Mouse (Mus musculus): ENCODE measurements at regions not wholly inside any gene's neighbourhood (a gene's known extent, or its start where the extent isn't known, plus 50 kb on each side); places are given as distances from the start of the nearest gene placed in this dataset.

GRCm38 (mm10) chr4:81742536-81743459 lies 300.2 kb upstream of the Mpdz start:
- 80% methylated on average over 4 of the region's 4 CpGs for WGBS
- H3K27me3 ChIP-seq (ENCODE audit: control insufficient read depth, insufficient read depth, low read length) = no peaks in the 10 kb centered on the region
- H3K9ac ChIP-seq (ENCODE audit: low read depth, low read length) = no peak overlapping the region

GRCm38 (mm10) chr4:81734391-81734790 lies 291.8 kb upstream of the Mpdz start:
- TF ChIP-seq CTCF (IDR thresholded peaks at IDR 0.05; ENCODE audit: low read depth, low read length) = no peak
- TF ChIP-seq POLR2A (IDR thresholded peaks at IDR 0.05; ENCODE audit: extremely low read depth, insufficient read depth, low read length) = no peak
- 60% methylated on average over 2 of the region's 2 CpGs for WGBS
- Histone ChIP-seq H3K79me2 (ENCODE audit: control insufficient read depth, insufficient read depth, low read length) (no peaks in the 10 kb centered on the region), H3K4me3 (ENCODE audit: insufficient read depth, low read depth, low read length) (no peak overlapping the region), H3K36me3 (ENCODE audit: control insufficient read depth, insufficient read depth, low read length) (no peaks in the 10 kb centered on the region), H3K27me3 (ENCODE audit: control insufficient read depth, insufficient read depth, low read length) (no peaks in the 10 kb centered on the region), H3K4me1 (ENCODE audit: control insufficient read depth, insufficient read depth, low read length) (peaks cover 6% of the 10 kb centered on the region; the same call in 1 of the 2 replicates), H3K27ac (replicated peaks; ENCODE audit: insufficient read depth, low read depth, low read length) (no peak overlapping the region), H3K9ac (ENCODE audit: low read depth, low read length) (no peak overlapping the region)
- DNase-seq (ENCODE audit: extremely low read depth, low read depth, low spot score) = peak; percentile 85

More at GRCm38 (mm10) chr4:81742536-81743459, 300.2 kb upstream of the Mpdz start:
- H3K27ac ChIP-seq (replicated peaks; ENCODE audit: insufficient read depth, low read depth, low read length) = no peak overlapping the region
- DNase-seq (ENCODE audit: extremely low read depth, low read depth, low spot score) = peak; percentile 65
- H3K79me2 ChIP-seq (ENCODE audit: control insufficient read depth, insufficient read depth, low read length) = no peaks in the 10 kb centered on the region
- H3K4me1 ChIP-seq (ENCODE audit: control insufficient read depth, insufficient read depth, low read length) = no peaks in the 10 kb centered on the region
- TF ChIP-seq CTCF (IDR thresholded peaks at IDR 0.05; ENCODE audit: low read depth, low read length) (no peak), POLR2A (IDR thresholded peaks at IDR 0.05; ENCODE audit: extremely low read depth, insufficient read depth, low read length) (no peak)
- H3K36me3 ChIP-seq (ENCODE audit: control insufficient read depth, insufficient read depth, low read length) = no peaks in the 10 kb centered on the region
- no peak overlapping the region for H3K4me3 ChIP-seq (ENCODE audit: insufficient read depth, low read depth, low read length)

GRCm38 (mm10) chr4:81730386-81730785 lies 287.8 kb upstream of the Mpdz start:
- 25% methylated on average over 2 of the region's 2 CpGs for WGBS
- no peaks in the 10 kb centered on the region for H3K79me2 ChIP-seq (ENCODE audit: control insufficient read depth, insufficient read depth, low read length)
- peak; percentile 74 for DNase-seq (ENCODE audit: extremely low read depth, low read depth, low spot score)

GRCm38 (mm10) chr4:81728961-81729360 lies 286.3 kb upstream of the Mpdz start:
- DNase-seq (ENCODE audit: extremely low read depth, low read depth, low spot score) = no peak
- no peaks in the 10 kb centered on the region for H3K36me3 ChIP-seq (ENCODE audit: control insufficient read depth, insufficient read depth, low read length)
- H3K4me1 ChIP-seq (ENCODE audit: control insufficient read depth, insufficient read depth, low read length) = peaks cover 3% of the 10 kb centered on the region; the same call in 1 of the 2 replicates
- no peak overlapping the region for H3K27ac ChIP-seq (replicated peaks; ENCODE audit: insufficient read depth, low read depth, low read length)
- no peak for TF ChIP-seq CTCF (IDR thresholded peaks at IDR 0.05; ENCODE audit: low read depth, low read length)
- no peaks in the 10 kb centered on the region for H3K27me3 ChIP-seq (ENCODE audit: control insufficient read depth, insufficient read depth, low read length)
- H3K4me3 ChIP-seq (ENCODE audit: insufficient read depth, low read depth, low read length) = no peak overlapping the region
- H3K79me2 ChIP-seq (ENCODE audit: control insufficient read depth, insufficient read depth, low read length) = no peaks in the 10 kb centered on the region
- WGBS = 93% methylated on average over 3 of the region's 3 CpGs
- H3K9ac ChIP-seq (ENCODE audit: low read depth, low read length) = no peak overlapping the region

More at GRCm38 (mm10) chr4:81730386-81730785, 287.8 kb upstream of the Mpdz start:
- H3K4me1 ChIP-seq (ENCODE audit: control insufficient read depth, insufficient read depth, low read length) = peaks cover 6% of the 10 kb centered on the region; the same call in 1 of the 2 replicates
- no peaks in the 10 kb centered on the region for H3K27me3 ChIP-seq (ENCODE audit: control insufficient read depth, insufficient read depth, low read length)
- H3K9ac ChIP-seq (ENCODE audit: low read depth, low read length) = no peak overlapping the region
- no peak overlapping the region for H3K4me3 ChIP-seq (ENCODE audit: insufficient read depth, low read depth, low read length)
- H3K27ac ChIP-seq (replicated peaks; ENCODE audit: insufficient read depth, low read depth, low read length) = no peak overlapping the region
- no peaks in the 10 kb centered on the region for H3K36me3 ChIP-seq (ENCODE audit: control insufficient read depth, insufficient read depth, low read length)
- TF ChIP-seq POLR2A (IDR thresholded peaks at IDR 0.05; ENCODE audit: extremely low read depth, insufficient read depth, low read length) = no peak
- TF ChIP-seq CTCF (IDR thresholded peaks at IDR 0.05; ENCODE audit: low read depth, low read length) = no peak

- TF ChIP-seq CTCF (IDR thresholded peaks at IDR 0.05; ENCODE audit: low read depth, low read length) (no peak), POLR2A (IDR thresholded peaks at IDR 0.05; ENCODE audit: extremely low read depth, insufficient read depth, low read length) (no peak)
- no peak for DNase-seq (ENCODE audit: extremely low read depth, low read depth, low spot score)
- WGBS = 79% methylated on average over 12 of the region's 12 CpGs
Observed at GRCm38 (mm10) chr4:81727735-81728581, 285.3 kb upstream of the Mpdz start.

More at GRCm38 (mm10) chr4:81727735-81728581, 285.3 kb upstream of the Mpdz start:
- Histone ChIP-seq H3K4me1 (ENCODE audit: control insufficient read depth, insufficient read depth, low read length) (peaks cover 3% of the 10 kb centered on the region; the same call in 1 of the 2 replicates), H3K4me3 (ENCODE audit: insufficient read depth, low read depth, low read length) (no peak overlapping the region), H3K27me3 (ENCODE audit: control insufficient read depth, insufficient read depth, low read length) (no peaks in the 10 kb centered on the region), H3K9ac (ENCODE audit: low read depth, low read length) (no peak overlapping the region), H3K36me3 (ENCODE audit: control insufficient read depth, insufficient read depth, low read length) (no peaks in the 10 kb centered on the region), H3K79me2 (ENCODE audit: control insufficient read depth, insufficient read depth, low read length) (no peaks in the 10 kb centered on the region), H3K27ac (replicated peaks; ENCODE audit: insufficient read depth, low read depth, low read length) (no peak overlapping the region)

Measured in liver, adult 2 months (tissue).